Mouse (Mus musculus) right cerebral cortex, adult 18-20 months (tissue): ENCODE measurements around the gene Gm13272.
"Not testable (repeated sequence)": the region's sequence is repeated elsewhere in the genome, so short reads cannot be mapped to it uniquely, and the experiment has no call there.

ENCODE experiments used
- DNase-seq: peaks from one replicate; pipeline ENCODE4 v3.0.0; 2022; ENCODE audit warnings: mixed read lengths

Gm13272 gene

GRCm38 (mm10) chr4:88779550-88779949 lies at the start of gene Gm13272:
TSS of gene Gm13272 (plus strand) at chr4:88779850.
- DNase-seq: not testable (repeated sequence)

GRCm38 (mm10) chr4:88738480-88738879 lies 41.2 kb upstream of the Gm13272 start:
- peak; percentile 28 for DNase-seq

GRCm38 (mm10) chr4:88739036-88739435 lies 40.6 kb upstream of the Gm13272 start:
- DNase-seq: no peak

GRCm38 (mm10) chr4:88741426-88741825 lies 38.2 kb upstream of the Gm13272 start:
- DNase-seq: no peak

- DNase-seq: no peak
Measured at GRCm38 (mm10) chr4:88742771-88743371, 36.8 kb upstream of the Gm13272 start.

GRCm38 (mm10) chr4:88744207-88744606 lies 35.4 kb upstream of the Gm13272 start:
- no peak for DNase-seq

GRCm38 (mm10) chr4:88749926-88750325 lies 29.7 kb upstream of the Gm13272 start:
- DNase-seq: no peak

- peak; percentile 73 for DNase-seq
Measured at GRCm38 (mm10) chr4:88754818-88755340, 24.8 kb upstream of the Gm13272 start, which contains the start of gene Gm13271. TSS of gene Gm13271 (plus strand) at chr4:88754868.

- DNase-seq: not testable (repeated sequence)
Measured at GRCm38 (mm10) chr4:88756581-88757513, 22.8 kb upstream of the Gm13272 start.

- DNase-seq: peak; percentile 88
Measured at GRCm38 (mm10) chr4:88757628-88758031, 22.0 kb upstream of the Gm13272 start.

GRCm38 (mm10) chr4:88758751-88759150 lies 20.9 kb upstream of the Gm13272 start:
- not testable (repeated sequence) for DNase-seq

GRCm38 (mm10) chr4:88759610-88760268 lies 19.9 kb upstream of the Gm13272 start, which contains the start of gene Gm13283:
TSS of gene Gm13283 (plus strand) at chr4:88760119.
- DNase-seq: peak; percentile 10

- peak; percentile 46 for DNase-seq
Measured at GRCm38 (mm10) chr4:88760431-88760830, 19.2 kb upstream of the Gm13272 start.

GRCm38 (mm10) chr4:88761776-88762175 lies 17.9 kb upstream of the Gm13272 start:
- DNase-seq: peak; percentile 63

GRCm38 (mm10) chr4:88762341-88762740 lies 17.3 kb upstream of the Gm13272 start:
- DNase-seq: not testable (repeated sequence)

GRCm38 (mm10) chr4:88763384-88764018 lies 16.1 kb upstream of the Gm13272 start:
- peak; percentile 9 for DNase-seq

- not testable (repeated sequence) for DNase-seq
Measured at GRCm38 (mm10) chr4:88773534-88773933, 6.1 kb upstream of the Gm13272 start, which contains the start of gene Gm13290. TSS of gene Gm13290 (plus strand) at chr4:88773834.

GRCm38 (mm10) chr4:88776622-88777021 lies 3.0 kb upstream of the Gm13272 start, which contains the start of gene Gm13289:
TSS of gene Gm13289 (plus strand) at chr4:88776922.
- not testable (repeated sequence) for DNase-seq

GRCm38 (mm10) chr4:88780320-88780719 lies 670 bp downstream of the Gm13272 start:
- DNase-seq: not testable (repeated sequence)

- DNase-seq: not testable (repeated sequence)
Measured at GRCm38 (mm10) chr4:88781831-88782230, 2.2 kb downstream of the Gm13272 start, which contains the start of gene Ifnz. TSS of gene Ifnz (plus strand) at chr4:88782131.

GRCm38 (mm10) chr4:88782335-88782734 lies 2.7 kb downstream of the Gm13272 start:
- not testable (repeated sequence) for DNase-seq

GRCm38 (mm10) chr4:88785409-88785808 lies 5.8 kb downstream of the Gm13272 start, which contains the start of gene Gm13276:
TSS of gene Gm13276 (plus strand) at chr4:88785709.
- not testable (repeated sequence) for DNase-seq
